Mouse (Mus musculus) liver, postnatal 0 days (tissue): Measurements from ENCODE around the gene Grk4.

Experiments used
- CTCF ChIP-seq: sonication (generic); IDR thresholded peaks from 2 replicates; pipeline ENCODE4 v1.5.1; 2016; ENCODE audit warnings: antibody characterized with exemption, low read depth
- EP300 ChIP-seq: IDR thresholded peaks from 2 replicates; pipeline ENCODE4 v1.6.1; 2016; ENCODE audit warnings: antibody characterized with exemption, low read depth, mild to moderate bottlenecking

DNA sequence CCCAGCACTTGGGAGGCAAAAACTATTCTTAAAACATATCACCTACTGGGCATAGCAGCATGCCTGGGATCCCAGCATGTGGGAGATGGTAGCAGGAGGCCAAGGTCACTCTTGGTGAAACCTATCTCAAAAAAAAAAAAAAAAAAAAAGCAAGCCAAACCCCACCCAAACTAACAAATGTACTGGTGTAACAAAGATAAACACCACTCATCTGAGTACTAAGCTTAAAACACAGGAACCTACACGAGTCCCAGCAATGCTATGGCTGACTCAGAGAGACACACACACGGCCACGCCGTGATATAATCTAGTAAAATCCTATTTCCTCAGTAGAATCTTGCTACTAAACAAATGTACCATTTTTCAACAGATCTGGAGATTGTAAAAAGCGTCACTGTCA lies 7.2 kb upstream of the Grk4 start:
- TF ChIP-seq EP300 (no peak), CTCF (no peak)
